Mouse (Mus musculus) C2C12 (cell line): ENCODE measurements around the gene Arhgap23.

Experiments
- MAX ChIP-seq: IDR thresholded peaks from one replicate; pipeline ENCODE4 v1.6.1; 2011; ENCODE audit warnings: mild to moderate bottlenecking, control low read depth
- USF1 ChIP-seq: IDR thresholded peaks from one replicate; pipeline ENCODE4 v1.6.1; 2011; ENCODE audit warnings: low read depth, mild to moderate bottlenecking, control low read depth, moderate library complexity

GRCm38 (mm10) chr11:97408171-97408570 lies 7.2 kb upstream of the Arhgap23 start:
- TF ChIP-seq MAX (no peak), USF1 (no peak)
